Mouse (Mus musculus) midbrain, embryonic 11.5 days (tissue): ENCODE measurements around the gene Lurap1. TPM values are rescaled to one million over a fixed set of nuclear protein-coding genes. Genes with fewer than 3 reads are reported as not detected.

Source experiments
- ATAC-seq: fragments of 200-750 bp; cut with Nextera tagmentation; 2 replicates; pipeline ENCODE4 v1.8.0; 2017; ENCODE audit warnings: moderate TSS enrichment, moderate library complexity; ENCODE audit not compliant: low FRiP score
- DNase-seq: peaks from one replicate; pipeline ENCODE4 v3.0.0; 2015; ENCODE audit warnings: low spot score; ENCODE audit errors: missing footprints
- H3K27ac ChIP-seq: fragments of 300-500 bp; sonication (generic); 2 replicates; pipeline ENCODE4 v1.5.1; 2014; ENCODE audit warnings: low read depth, low read length
- H3K27me3 ChIP-seq: fragments of 300-500 bp; sonication (generic); 2 replicates; pipeline ENCODE4 v1.6.1; 2014; ENCODE audit warnings: mild to moderate bottlenecking, low read length, moderate library complexity, mixed read lengths; ENCODE audit not compliant: control insufficient read depth, insufficient read depth
- H3K36me3 ChIP-seq: fragments of 300-500 bp; sonication (generic); 2 replicates; pipeline ENCODE4 v1.6.1; 2014; ENCODE audit warnings: mild to moderate bottlenecking, low read length, moderate library complexity, mixed read lengths; ENCODE audit not compliant: control insufficient read depth, insufficient read depth
- H3K4me1 ChIP-seq: fragments of 300-500 bp; sonication (generic); 2 replicates; pipeline ENCODE4 v1.6.1; 2014; ENCODE audit warnings: low read length; ENCODE audit not compliant: control insufficient read depth, insufficient read depth
- H3K4me2 ChIP-seq: fragments of 300-500 bp; sonication (generic); 2 replicates; pipeline ENCODE4 v1.6.1; 2014; ENCODE audit warnings: mild to moderate bottlenecking, moderate library complexity
- H3K4me3 ChIP-seq: fragments of 300-500 bp; sonication (generic); 2 replicates; pipeline ENCODE4 v1.5.1; 2014; ENCODE audit warnings: low read depth, low read length
- H3K9ac ChIP-seq: fragments of 300-500 bp; sonication (generic); 2 replicates; pipeline ENCODE4 v1.6.1; 2014; ENCODE audit warnings: low read length
- H3K9me3 ChIP-seq: fragments of 300-500 bp; sonication (generic); 2 replicates; pipeline ENCODE4 v1.6.1; 2016; ENCODE audit warnings: low read length; ENCODE audit not compliant: control insufficient read depth
- WGBS: fragments of 180-500 bp; shearing (Covaris S2); extraction: QIAGEN DNeasy Blood & Tissue Kit; methylation state at CpG from one replicate; pipeline ENCODE4 v1.1.7; 2014; 5-methylcytosine and 5-hydroxymethylcytosine counted together
- polyA plus RNA-seq: library from polyadenylated mRNA; unstranded; fragments of >200 nt; fragmentation: Nextera tagmentation; extraction: Ambion mirVana; gene quantifications from 2 replicates; pipeline ENCODE4 v1.2.1, GENCODE M21; 2014

Gene Lurap1
- polyA plus RNA-seq, 1 experiment from 2014 or later: 1.8 TPM

GRCm38 (mm10) chr4:116097211-116097610, 53.9 kb downstream of the Lurap1 start:
- 89% methylated on average over 8 of the region's 8 CpGs for WGBS
- no peaks in the 10 kb centered on the region for H3K27me3 ChIP-seq
- no peak for ATAC-seq
- peaks cover 36% of the 10 kb centered on the region for H3K36me3 ChIP-seq
- H3K4me3 ChIP-seq: no peak overlapping the region
- no peak for DNase-seq
- no peaks in the 10 kb centered on the region for H3K9me3 ChIP-seq
- H3K4me2 ChIP-seq: no peak overlapping the region
- no peak overlapping the region for H3K9ac ChIP-seq
- H3K27ac ChIP-seq: no peak overlapping the region
- H3K4me1 ChIP-seq: no peaks in the 10 kb centered on the region

DNA sequence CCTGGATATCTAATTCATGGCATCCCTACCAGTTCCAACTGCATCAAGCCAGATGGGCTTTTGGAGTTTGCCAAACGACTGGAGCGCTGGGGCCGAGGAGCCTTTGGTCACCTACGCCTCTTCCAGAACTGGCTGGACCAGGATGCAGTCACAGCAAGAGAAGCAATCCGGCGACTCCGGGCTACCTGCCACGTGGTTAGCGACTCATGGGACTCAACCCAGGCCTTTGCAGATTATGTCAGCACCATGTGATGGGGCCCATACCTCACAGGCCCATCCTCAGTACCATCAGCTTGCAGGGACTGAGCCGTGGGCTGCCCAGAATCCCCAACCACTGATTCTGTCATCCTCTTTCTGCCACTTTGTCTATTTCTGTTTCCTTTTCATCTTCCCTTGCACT, 54.8 kb downstream of the Lurap1 start:
- H3K4me3 ChIP-seq: no peak overlapping the region
- H3K4me1 ChIP-seq: no peaks in the 10 kb centered on the region
- ATAC-seq (no peak), DNase-seq (no peak)
- no peaks in the 10 kb centered on the region for H3K27me3 ChIP-seq
- H3K9ac ChIP-seq: no peak overlapping the region
- H3K9me3 ChIP-seq: no peaks in the 10 kb centered on the region
- 92% methylated on average over 10 of the region's 10 CpGs for WGBS
- H3K36me3 ChIP-seq: peaks cover 36% of the 10 kb centered on the region
- H3K27ac ChIP-seq: no peak overlapping the region
- no peak overlapping the region for H3K4me2 ChIP-seq

DNA sequence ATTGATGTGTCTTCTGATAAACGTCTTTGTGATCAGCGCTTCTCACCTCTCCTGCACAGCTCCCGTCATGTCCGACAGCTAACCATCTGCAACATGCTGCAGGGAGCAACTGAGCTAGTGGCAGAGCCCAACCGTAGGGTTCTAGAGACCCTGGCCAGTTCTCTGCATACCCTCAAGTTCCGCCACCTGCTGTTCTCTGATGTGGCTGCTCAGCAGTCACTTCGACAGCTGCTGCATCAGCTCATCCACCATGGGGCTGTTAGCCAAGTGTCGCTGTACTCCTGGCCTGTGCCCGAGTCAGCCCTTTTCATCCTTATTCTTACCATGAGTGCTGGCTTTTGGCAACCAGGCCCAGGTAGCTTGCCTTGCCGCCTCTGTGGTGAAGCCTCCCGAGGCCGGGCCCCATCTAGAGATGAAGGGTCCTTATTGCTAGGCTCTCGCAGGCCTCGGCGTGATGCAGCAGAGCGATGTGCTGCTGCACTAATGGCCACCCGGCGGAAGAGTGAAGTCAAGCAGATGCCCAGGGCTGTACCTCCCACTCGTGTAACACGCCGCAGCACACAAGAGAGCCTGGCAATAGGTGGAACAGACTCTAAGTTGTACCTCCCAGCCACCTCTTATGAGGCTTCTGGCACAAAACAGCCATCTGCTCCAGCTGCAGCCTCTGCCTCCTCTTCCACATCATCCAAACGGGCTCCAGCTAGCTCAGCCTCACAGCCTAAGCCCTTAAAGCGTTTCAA, 62.5 kb downstream of the Lurap1 start:
- 90% methylated on average over 23 of the region's 23 CpGs for WGBS
- no peak overlapping the region for H3K27ac ChIP-seq
- H3K9me3 ChIP-seq: no peaks in the 10 kb centered on the region
- H3K27me3 ChIP-seq: no peaks in the 10 kb centered on the region
- ATAC-seq: no peak
- H3K4me2 ChIP-seq: no peak overlapping the region
- DNase-seq: no peak
- no peak overlapping the region for H3K9ac ChIP-seq
- H3K36me3 ChIP-seq: peaks cover 15% of the 10 kb centered on the region
- H3K4me3 ChIP-seq: no peak overlapping the region
- H3K4me1 ChIP-seq: no peaks in the 10 kb centered on the region

Other genes starting within 250 kb of the Lurap1 start
- gene Dmbx1, start 211.4 kb downstream of the Lurap1 start, polyA plus RNA-seq: 15.1 and 15.9 TPM in 2 replicates
- 1.8 TPM in 2 replicates for gene Faah, start 133.4 kb downstream of the Lurap1 start, polyA plus RNA-seq
- gene Nsun4, start 97.5 kb downstream of the Lurap1 start, polyA plus RNA-seq: 22.2 and 24.7 TPM in 2 replicates
- gene Uqcrh, start 76.3 kb downstream of the Lurap1 start, polyA plus RNA-seq: 398 and 455 TPM in 2 replicates
- gene Lrrc41, start 76.1 kb downstream of the Lurap1 start, polyA plus RNA-seq: 64.1 and 67.5 TPM in 2 replicates
- 55.8 and 61.0 TPM in 2 replicates for gene Rad54l, start 27.6 kb downstream of the Lurap1 start, polyA plus RNA-seq
- 46.6 and 48.4 TPM in 2 replicates for gene Pomgnt1, start 27.5 kb downstream of the Lurap1 start, polyA plus RNA-seq
- gene Tspan1, start 16.3 kb upstream of the Lurap1 start, polyA plus RNA-seq: not detected in 2 replicates
- gene 1700042G07Rik, start 22.0 kb upstream of the Lurap1 start, polyA plus RNA-seq: not detected in 2 replicates
- gene Gm49337, start 22.0 kb upstream of the Lurap1 start, polyA plus RNA-seq: not detected in 2 replicates
- gene Pik3r3, start 70.3 kb upstream of the Lurap1 start, polyA plus RNA-seq: 70.6 and 84.1 TPM in 2 replicates